Mouse (Mus musculus) testis, postnatal 10 days (tissue): ENCODE results near the gene Zfp36.
"Not testable (repeated sequence)": the region's sequence is repeated elsewhere in the genome, so short reads cannot be mapped to it uniquely, and the experiment has no call there.

ENCODE experiments used
- DNase-seq: peaks from one replicate; pipeline ENCODE4 v3.0.0; 2021; ENCODE audit warnings: low spot score

Zfp36 gene

GRCm38 (mm10) chr7:28380237-28381016 lies at the start of gene Zfp36:
Gene Zfp36, minus strand, starts transcription at chr7:28380253.
- no peak for DNase-seq

- no peak for DNase-seq
Observed at GRCm38 (mm10) chr7:28427738-28428137, 47.7 kb upstream of the Zfp36 start.

- DNase-seq, result no peak
Observed at GRCm38 (mm10) chr7:28423018-28423417, 43.0 kb upstream of the Zfp36 start.

- no peak for DNase-seq
Observed at GRCm38 (mm10) chr7:28419416-28419815, 39.4 kb upstream of the Zfp36 start.

- peak; percentile 57 for DNase-seq
Observed at GRCm38 (mm10) chr7:28418096-28418670, 38.1 kb upstream of the Zfp36 start.

GRCm38 (mm10) chr7:28417368-28417767 lies 37.3 kb upstream of the Zfp36 start:
- no peak for DNase-seq

- DNase-seq, result peak; percentile 44
Observed at GRCm38 (mm10) chr7:28412826-28413225, 32.8 kb upstream of the Zfp36 start.

GRCm38 (mm10) chr7:28410841-28411475 lies 30.9 kb upstream of the Zfp36 start:
- peak; percentile 77 for DNase-seq

- no peak for DNase-seq
Observed at GRCm38 (mm10) chr7:28401942-28402341, 21.9 kb upstream of the Zfp36 start.

GRCm38 (mm10) chr7:28401030-28401429 lies 21.0 kb upstream of the Zfp36 start:
- DNase-seq, result no peak

- DNase-seq, result no peak
Observed at GRCm38 (mm10) chr7:28398696-28399340, 18.8 kb upstream of the Zfp36 start.

- peak; percentile 65 for DNase-seq
Observed at GRCm38 (mm10) chr7:28398000-28398399, 17.9 kb upstream of the Zfp36 start.

GRCm38 (mm10) chr7:28395425-28395824 lies 15.4 kb upstream of the Zfp36 start:
- no peak for DNase-seq

GRCm38 (mm10) chr7:28393272-28393951 lies 13.4 kb upstream of the Zfp36 start:
- DNase-seq, result no peak

GRCm38 (mm10) chr7:28392429-28393271 lies 12.6 kb upstream of the Zfp36 start, which contains the start of the genes Med29 and Paf1:
Gene Med29, minus strand, starts transcription at chr7:28392708.
Gene Paf1, plus strand, starts transcription at chr7:28392951.
- peak; percentile 95 for DNase-seq

GRCm38 (mm10) chr7:28390331-28390730 lies 10.3 kb upstream of the Zfp36 start:
- DNase-seq, result no peak

GRCm38 (mm10) chr7:28387384-28387783 lies 7.3 kb upstream of the Zfp36 start:
- not testable (repeated sequence) for DNase-seq

- not testable (repeated sequence) for DNase-seq
Observed at GRCm38 (mm10) chr7:28386877-28387276, 6.8 kb upstream of the Zfp36 start.

GRCm38 (mm10) chr7:28386462-28386861 lies 6.4 kb upstream of the Zfp36 start:
- peak; percentile 94 for DNase-seq

GRCm38 (mm10) chr7:28386007-28386406 lies 6.0 kb upstream of the Zfp36 start:
- DNase-seq, result no peak

GRCm38 (mm10) chr7:28385196-28385595 lies 5.1 kb upstream of the Zfp36 start:
- no peak for DNase-seq
